Mouse (Mus musculus): ENCODE results near the gene Crim1.

The Crim1 gene

GRCm38 (mm10) chr17:78417381-78418281, 217.6 kb downstream of the Crim1 start, which contains the start of gene Fez2:
Gene Fez2 (minus strand): TSS chr17:78418152.
- DNase-seq (ENCODE audit: low spot score in 2 of 2): peak; percentile 93 to 95

DNA sequence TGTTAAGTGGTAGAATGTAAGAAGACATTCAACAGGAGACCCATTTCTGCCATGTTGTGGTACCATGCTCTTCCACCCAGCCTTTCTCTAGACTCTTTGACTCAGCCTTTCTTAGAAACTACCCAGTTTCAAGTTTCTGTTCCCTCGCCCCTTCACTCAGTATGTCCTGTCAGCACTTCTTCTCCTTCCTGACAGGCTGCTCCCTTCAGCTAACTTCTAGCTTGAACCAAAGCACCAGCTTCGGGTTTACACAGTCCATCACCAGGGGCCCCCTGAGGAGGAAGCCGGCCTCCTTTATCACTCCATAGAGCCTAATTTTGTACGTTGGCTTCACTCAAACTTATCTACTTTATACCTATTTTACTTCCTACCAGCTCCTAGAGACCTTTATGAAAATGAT, 219.2 kb downstream of the Crim1 start:
- peak in 1 of 2 experiments; percentile 58 for DNase-seq (ENCODE audit: low spot score in 2 of 2)

- DNase-seq (ENCODE audit: low spot score in 2 of 2): no peak
Measured at GRCm38 (mm10) chr17:78425026-78425425, 225.0 kb downstream of the Crim1 start.
